8 mouse cellular contexts compared by ENCODE assay signal in the genomic region with DNA sequence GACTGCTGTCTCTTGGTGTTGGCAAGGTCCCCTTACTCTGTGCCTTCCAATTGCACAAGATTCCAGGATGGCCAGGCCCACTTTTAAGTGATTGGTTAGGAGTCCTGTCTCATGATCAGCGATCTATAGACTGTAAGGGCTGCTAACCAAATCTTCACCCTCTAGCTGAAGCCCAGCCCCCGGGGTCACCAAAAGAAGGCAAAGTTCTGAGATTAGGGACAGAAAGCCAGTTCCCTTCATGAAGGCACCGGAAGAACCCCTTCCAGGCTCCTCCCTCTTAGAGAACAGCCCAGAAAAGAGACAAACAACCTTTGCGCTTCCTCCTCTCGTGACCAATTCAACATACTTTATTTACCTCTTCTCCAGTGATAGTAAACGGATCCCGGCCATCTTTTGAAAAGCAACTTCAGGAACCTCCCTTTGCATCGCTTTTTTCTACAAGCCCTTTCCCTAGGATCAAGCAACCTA. TPM values are rescaled to one million over a fixed set of nuclear protein-coding genes. Genes with fewer than 3 reads are reported as not detected.
DNase-seq lines count a peak whose midpoint lies in the region; ATAC-seq and TF ChIP-seq lines count a peak whose summit lies in the region.

No protein-coding gene starts in this region.

- peak overlapping the region; percentile 88 for H3K9ac ChIP-seq in hindbrain, embryonic 14.5 days
- H3K9ac ChIP-seq in liver, adult 2 months (ENCODE audit: low read depth, low read length), result peak overlapping the region; percentile 99
- peak overlapping the region; percentile 84 for H3K9ac ChIP-seq in midbrain, postnatal 0 days (replicated peaks; ENCODE audit: low read length, poor library complexity, severe bottlenecking)

- peak; percentile 58 for DNase-seq in Muller cell, postnatal 12 days (ENCODE audit: inconsistent ontology term)
- peak; percentile 47 for DNase-seq in fat pad, adult 2 months (ENCODE audit: extremely low read depth, low read depth, low spot score)
- no peak for DNase-seq in hindbrain, embryonic 14.5 days (ENCODE audit: low spot score)
- peak; percentile 99 for DNase-seq in liver, adult 2 months (ENCODE audit: extremely low read depth, low read depth, low spot score)
- DNase-seq in midbrain, postnatal 0 days (ENCODE audit: low spot score), result peak; percentile 40
- peak; percentile 24 to 36 for DNase-seq in thymus, postnatal 10 days (ENCODE audit: low spot score in 2 of 2)
- DNase-seq in frontal cortex, postnatal 25 days (ENCODE audit: low spot score in 2 of 2), result no peak

- H3ac ChIP-seq in C2C12 (ENCODE audit: control insufficient read depth, insufficient read length, low read depth), result peak overlapping the region; percentile 70

- H3K79me3 ChIP-seq in C2C12 (ENCODE audit: low read depth), result peaks cover 58% of the 10 kb centered on the region

- H3K36me3 ChIP-seq in C2C12 (ENCODE audit: control insufficient read depth, insufficient read depth), result peaks cover 13% of the 10 kb centered on the region
- H3K36me3 ChIP-seq in hindbrain, embryonic 14.5 days (replicated peaks; ENCODE audit: control insufficient read depth, insufficient read depth), result peaks cover 4% of the 10 kb centered on the region; the same call in 1 of the 2 replicates
- no peaks in the 10 kb centered on the region; the same call in 1 of the 2 replicates for H3K36me3 ChIP-seq in liver, adult 2 months (ENCODE audit: control insufficient read depth, insufficient read depth, low read length)
- no peaks in the 10 kb centered on the region; the same call in 1 of the 2 replicates for H3K36me3 ChIP-seq in midbrain, postnatal 0 days (ENCODE audit: insufficient read depth, low read length)

- ATAC-seq in hindbrain, embryonic 14.5 days (ENCODE audit: low FRiP score), result no peak
- no peak for ATAC-seq in midbrain, postnatal 0 days (ENCODE audit: low FRiP score)

- TF ChIP-seq CTCF in C2C12 (IDR thresholded peaks at IDR 0.05; ENCODE audit: control insufficient read depth, insufficient read depth, insufficient read length), result no peak
- no peak for TF ChIP-seq CTCF in liver, adult 2 months (IDR thresholded peaks at IDR 0.05; ENCODE audit: low read depth, low read length)
- no peak for TF ChIP-seq CTCF in midbrain, postnatal 0 days (IDR thresholded peaks at IDR 0.05)

- no peak for TF ChIP-seq POLR2A in liver, adult 2 months (IDR thresholded peaks at IDR 0.05; ENCODE audit: extremely low read depth, insufficient read depth, low read length)

- peak overlapping the region; percentile 93 for H3K4me2 ChIP-seq in hindbrain, embryonic 14.5 days (replicated peaks)
- H3K4me2 ChIP-seq in midbrain, postnatal 0 days (ENCODE audit: low read depth, low read length, poor library complexity, severe bottlenecking), result peak overlapping the region; percentile 73

- peaks cover 60% of the 10 kb centered on the region for H3K79me2 ChIP-seq in C2C12 (ENCODE audit: control insufficient read depth, insufficient read depth)
- peaks cover 45% of the 10 kb centered on the region for H3K79me2 ChIP-seq in liver, adult 2 months (ENCODE audit: control insufficient read depth, insufficient read depth, low read length)

- no peaks in the 10 kb centered on the region for H3K27me3 ChIP-seq in C2C12 (ENCODE audit: control insufficient read depth, insufficient read depth, insufficient read length)
- H3K27me3 ChIP-seq in hindbrain, embryonic 14.5 days (ENCODE audit: control insufficient read depth, insufficient read depth, low read length), result no peaks in the 10 kb centered on the region
- no peaks in the 10 kb centered on the region for H3K27me3 ChIP-seq in liver, adult 2 months (ENCODE audit: control insufficient read depth, insufficient read depth, low read length)
- H3K27me3 ChIP-seq in midbrain, postnatal 0 days (ENCODE audit: insufficient read depth, low read length), result no peaks in the 10 kb centered on the region

- peaks cover 30% of the 10 kb centered on the region for H3K4me1 ChIP-seq in hindbrain, embryonic 14.5 days (replicated peaks; ENCODE audit: control insufficient read depth, insufficient read depth, low read length)
- H3K4me1 ChIP-seq in liver, adult 2 months (ENCODE audit: control insufficient read depth, insufficient read depth, low read length), result peaks cover 29% of the 10 kb centered on the region
- H3K4me1 ChIP-seq in midbrain, postnatal 0 days (ENCODE audit: insufficient read depth, low read length), result peaks cover 9% of the 10 kb centered on the region; the same call in 1 of the 2 replicates

- H3K27ac ChIP-seq in hindbrain, embryonic 14.5 days, result no peak overlapping the region; the same call in 1 of the 2 replicates
- H3K27ac ChIP-seq in liver, adult 2 months (replicated peaks; ENCODE audit: insufficient read depth, low read depth, low read length), result peak overlapping the region; percentile 98
- H3K27ac ChIP-seq in midbrain, postnatal 0 days (ENCODE audit: low read depth, low read length), result peak overlapping the region; percentile 77; the same call in 1 of the 2 replicates

- peak overlapping the region; percentile 82 for H3K4me3 ChIP-seq in C2C12 (ENCODE audit: insufficient read depth, poor library complexity, severe bottlenecking)
- peak overlapping the region; percentile 95 for H3K4me3 ChIP-seq in hindbrain, embryonic 14.5 days (replicated peaks; ENCODE audit: low read length)
- peak overlapping the region; percentile 100 for H3K4me3 ChIP-seq in liver, adult 2 months (ENCODE audit: insufficient read depth, low read depth, low read length)
- peak overlapping the region; percentile 75 for H3K4me3 ChIP-seq in midbrain, postnatal 0 days (ENCODE audit: low read depth, low read length)

- WGBS in hindbrain, embryonic 14.5 days, result 8% methylated on average over 8 of the region's 8 CpGs
- under 1% methylated on average over 8 of the region's 8 CpGs for WGBS in liver, adult 2 months
- WGBS in midbrain, postnatal 0 days, result 8% methylated on average over 8 of the region's 8 CpGs

- H3K9me3 ChIP-seq in hindbrain, embryonic 14.5 days (ENCODE audit: control insufficient read depth, low read length), result no peaks in the 10 kb centered on the region
- no peaks in the 10 kb centered on the region for H3K9me3 ChIP-seq in midbrain, postnatal 0 days (ENCODE audit: low read length)

TF ChIP-seq in C2C12, 6 proteins besides CTCF, POLR2A, EP300 and RAD21:
- TF ChIP-seq USF1 (IDR thresholded peaks at IDR 0.05; ENCODE audit: low read depth) (no peak), CEBPB (IDR thresholded peaks at IDR 0.05; ENCODE audit: low read depth) (peak; percentile 73), MYOD1 (IDR thresholded peaks at IDR 0.05; ENCODE audit: control insufficient read depth, insufficient read length, low read depth) (no peak)

RNA-seq across cellular contexts. Expression of a gene that starts 1.0 kb away (rescaled TPM):
- 42.3 TPM for polyA plus RNA-seq in C2C12 (2012; fragmentation: generic; extraction: Trizol)
- polyA plus RNA-seq in hindbrain, embryonic 14.5 days (2014; fragmentation: Nextera tagmentation; extraction: Ambion mirVana), result 37.4 and 38.8 TPM in 2 replicates
- 28.2 and 51.6 TPM in 2 replicates for total RNA-seq in liver, adult 2 months (2014; rRNA removed)
- polyA plus RNA-seq in liver, adult 2 months (2012; rRNA removed), result 117 and 136 TPM in 2 replicates
- 14.2 and 18.5 TPM in 2 replicates for total RNA-seq in midbrain, postnatal 0 days (2014; rRNA removed)
- 24.9 and 27.0 TPM in 2 replicates for polyA plus RNA-seq in midbrain, postnatal 0 days (2015; fragmentation: Nextera tagmentation; extraction: Ambion mirVana)

RNA-seq across cellular contexts. Expression of a gene that starts 24.1 kb away (rescaled TPM):
- 11.8 TPM for polyA plus RNA-seq in C2C12 (2012; fragmentation: generic; extraction: Trizol)
- 14.1 and 15.1 TPM in 2 replicates for polyA plus RNA-seq in hindbrain, embryonic 14.5 days (2014; fragmentation: Nextera tagmentation; extraction: Ambion mirVana)
- total RNA-seq in liver, adult 2 months (2014; rRNA removed), result 2.3 and 2.4 TPM in 2 replicates
- 4.8 and 5.4 TPM in 2 replicates for polyA plus RNA-seq in liver, adult 2 months (2012; rRNA removed)
- 11.2 and 15.5 TPM in 2 replicates for total RNA-seq in midbrain, postnatal 0 days (2014; rRNA removed)
- 8.1 and 8.3 TPM in 2 replicates for polyA plus RNA-seq in midbrain, postnatal 0 days (2015; fragmentation: Nextera tagmentation; extraction: Ambion mirVana)

RNA-seq across cellular contexts. Expression of a gene that starts 33.7 kb away (rescaled TPM):
- not detected for polyA plus RNA-seq in C2C12 (2012; fragmentation: generic; extraction: Trizol)
- polyA plus RNA-seq in hindbrain, embryonic 14.5 days (2014; fragmentation: Nextera tagmentation; extraction: Ambion mirVana), result 0.13 and 0.29 TPM in 2 replicates
- total RNA-seq in liver, adult 2 months (2014; rRNA removed), result 0.18 and 0.27 TPM in 2 replicates
- polyA plus RNA-seq in liver, adult 2 months (2012; rRNA removed), result 0.06 and 0.17 TPM in 2 replicates
- total RNA-seq in midbrain, postnatal 0 days (2014; rRNA removed), result 0.38 and 0.47 TPM in 2 replicates
- 0.26 and 0.37 TPM in 2 replicates for polyA plus RNA-seq in midbrain, postnatal 0 days (2015; fragmentation: Nextera tagmentation; extraction: Ambion mirVana)

Comparison
In these comparisons a context has a peak if more than half of its experiments do, and no peak if none do; other contexts are left out.
1. DNase-seq: peak in Muller cell, postnatal 12 days (single experiment), fat pad, adult 2 months (single experiment), liver, adult 2 months (single experiment), midbrain, postnatal 0 days (single experiment) and thymus, postnatal 10 days (2 of 2); none in hindbrain, embryonic 14.5 days (single experiment) and frontal cortex, postnatal 25 days (0 of 2).
2. Peak in every context shown above with its lines, with median percentiles within 50 percentile points of each other: H3K4me3 ChIP-seq and H3K9ac ChIP-seq.